Mouse (Mus musculus) bone marrow, adult 2 months (tissue): ENCODE measurements around the gene Zfp882.

Experiments used
- CTCF ChIP-seq: fragments of 200-500 bp; IDR thresholded peaks from 2 replicates; pipeline ENCODE4 v1.5.1; 2011; ENCODE audit warnings: low read length, control low read depth; ENCODE audit not compliant: control insufficient read depth, insufficient read depth
- POLR2A ChIP-seq: fragments of 200-500 bp; IDR thresholded peaks from 2 replicates; pipeline ENCODE4 v1.6.1; 2011; ENCODE audit warnings: low read depth, mild to moderate bottlenecking, control low read depth, low read length, borderline replicate concordance; ENCODE audit not compliant: control insufficient read depth

DNA sequence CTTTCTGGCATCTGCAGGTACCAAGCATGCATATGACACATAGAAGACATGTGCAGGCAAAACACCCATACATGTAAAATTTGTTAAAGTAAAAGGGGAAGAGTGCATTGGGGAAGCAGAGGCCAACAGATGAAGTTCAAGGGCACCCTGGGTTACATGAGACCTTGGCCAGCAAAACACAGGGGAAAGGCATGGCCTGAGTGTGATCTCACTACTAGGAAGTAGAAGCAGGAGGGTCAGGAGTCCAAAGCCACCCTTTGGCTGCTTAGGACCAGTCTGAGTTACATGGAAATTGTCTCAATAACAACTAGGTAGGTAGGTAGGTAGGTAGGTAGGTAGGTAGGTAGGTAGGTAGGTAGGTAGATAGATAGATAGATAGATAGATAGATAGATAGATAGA is 52.1 kb downstream of the Zfp882 start:
- TF ChIP-seq CTCF, result no peak
- TF ChIP-seq POLR2A, result no peak
